Mouse (Mus musculus) small intestine, adult 2 months (tissue): ENCODE results near the gene Ptprn2.

Experiments
- CTCF ChIP-seq: fragments of 200-500 bp; IDR thresholded peaks from 2 replicates; pipeline ENCODE4 v1.5.1; 2012; ENCODE audit warnings: low read depth, mild to moderate bottlenecking, control low read depth, inconsistent platforms, low read length, moderate library complexity, mixed read lengths; ENCODE audit not compliant: insufficient replicate concordance, insufficient read length; ENCODE audit errors: extremely low read depth
- POLR2A ChIP-seq: fragments of 200-500 bp; IDR thresholded peaks from 2 replicates; pipeline ENCODE4 v1.6.1; 2012; ENCODE audit warnings: low read depth, mild to moderate bottlenecking, control low read depth, inconsistent platforms, low read length, moderate library complexity

- TF ChIP-seq POLR2A (no peak), CTCF (no peak)
Measured at GRCm38 (mm10) chr12:117162180-117162579, 676.7 kb downstream of the Ptprn2 start.
